8 mouse cellular contexts compared by ENCODE assay signal in genomic region chr1:136344281-136344680, GRCm38 (mm10). TPM values are rescaled to one million over a fixed set of nuclear protein-coding genes. Genes with fewer than 3 reads are reported as not detected.
DNase-seq lines count a peak whose midpoint lies in the region; ATAC-seq and TF ChIP-seq lines count a peak whose summit lies in the region.

No protein-coding gene starts in this region.

- no peak for TF ChIP-seq CTCF in gastrocnemius, adult 2 months (IDR thresholded peaks at IDR 0.05)
- TF ChIP-seq CTCF in G1E (IDR thresholded peaks at IDR 0.05; ENCODE audit: low read depth, low read length): no peak
- TF ChIP-seq CTCF in heart, postnatal 0 days (IDR thresholded peaks at IDR 0.05; ENCODE audit: low read depth): no peak

- DNase-seq in gastrocnemius, adult 2 months: no peak
- DNase-seq in gastrocnemius, postnatal 36 days: no peak
- peak; percentile 25 for DNase-seq in G1E (ENCODE audit: low spot score)
- no peak for DNase-seq in heart, postnatal 0 days (ENCODE audit: low spot score)
- peak; percentile 15 for DNase-seq in lung, postnatal 10 days
- DNase-seq in ovary, postnatal 10 days (ENCODE audit: low spot score): no peak
- DNase-seq in layer of hippocampus, postnatal 36 days: no peak

- H3K27ac ChIP-seq in gastrocnemius, adult 2 months: peak overlapping the region; percentile 98; the same call in 1 of the 2 replicates
- no peak overlapping the region for H3K27ac ChIP-seq in heart, postnatal 0 days (ENCODE audit: low read depth)

- WGBS in heart, postnatal 0 days: 7% methylated on average over 1 of the region's 1 CpGs

- intact Hi-C loops in gastrocnemius, adult 2 months (cut with DNase I): loop anchor here (2.0 to 5.0 kb wide), 2 partner anchors 37 to 71 kb away; partner anchors contain the start of gene Ddx59
- intact Hi-C loops in gastrocnemius, postnatal 36 days (cut with DNase I): no loop called here

- peak overlapping the region; percentile 97 for H3K9ac ChIP-seq in heart, postnatal 0 days (replicated peaks; ENCODE audit: low read depth, low read length)

- TF ChIP-seq EP300 in heart, postnatal 0 days (IDR thresholded peaks at IDR 0.05; ENCODE audit: low read depth): no peak

- peaks cover 46% of the 10 kb centered on the region for H3K4me1 ChIP-seq in G1E (ENCODE audit: insufficient read depth, low read depth, low read length)
- H3K4me1 ChIP-seq in heart, postnatal 0 days (ENCODE audit: control insufficient read depth, insufficient read depth): peaks cover 11% of the 10 kb centered on the region

- peak overlapping the region; percentile 77 for H3K4me3 ChIP-seq in gastrocnemius, adult 2 months
- peak overlapping the region; percentile 79; the same call in 1 of the 2 replicates for H3K4me3 ChIP-seq in G1E (ENCODE audit: low read depth, low read length)
- H3K4me3 ChIP-seq in heart, postnatal 0 days (ENCODE audit: low read depth, low read length): peak overlapping the region; percentile 97

- H3K9me3 ChIP-seq in G1E (replicated peaks): no peaks in the 10 kb centered on the region
- H3K9me3 ChIP-seq in heart, postnatal 0 days (replicated peaks; ENCODE audit: control insufficient read depth, low read length): no peaks in the 10 kb centered on the region

- no peak for ATAC-seq in G1E (ENCODE audit: extremely low read depth, insufficient number of reproducible peaks, low FRiP score, poor library complexity, severe bottlenecking)
- no peak for ATAC-seq in heart, postnatal 0 days (ENCODE audit: insufficient read depth, low read depth)
- no peak for ATAC-seq in megakaryocyte-erythroid progenitor cell, adult 5-6 weeks (replicated peaks; ENCODE audit: low FRiP score, low TSS enrichment, poor library complexity, severe bottlenecking)

- H3K36me3 ChIP-seq in G1E (replicated peaks): peaks cover 28% of the 10 kb centered on the region
- no peaks in the 10 kb centered on the region for H3K36me3 ChIP-seq in heart, postnatal 0 days (replicated peaks; ENCODE audit: control insufficient read depth, insufficient read depth, low read length)

- peak overlapping the region; percentile 95 for H3K4me2 ChIP-seq in heart, postnatal 0 days (ENCODE audit: low read depth, low read length)

- no peaks in the 10 kb centered on the region for H3K27me3 ChIP-seq in G1E (ENCODE audit: insufficient read depth, low read length)
- no peaks in the 10 kb centered on the region for H3K27me3 ChIP-seq in heart, postnatal 0 days (ENCODE audit: control insufficient read depth, insufficient read depth, low read length)

RNA-seq across cellular contexts. Expression of gene Camsap2, which starts 1.6 kb away (rescaled TPM):
- 10 to 100 TPM in 1 of 2 experiments, 1 to 10 TPM in 1; 8.3 to 12.4 TPM for total RNA-seq in gastrocnemius, adult 2 months (2021)
- 10 to 100 TPM in 1 of 2 experiments, 1 to 10 TPM in 1; 9.1 to 10.6 TPM for total RNA-seq in gastrocnemius, postnatal 36 days (2021)
- total RNA-seq in G1E (2014; fragmentation: Nextera tagmentation) (44.8 and 46.9 TPM in 2 replicates), G1E (2017) (35.9 and 40.5 TPM in 2 replicates)
- 8.8 and 10.1 TPM in 2 replicates for polyA plus RNA-seq in G1E (2012)
- 16.4 and 17.4 TPM in 2 replicates for total RNA-seq in heart, postnatal 0 days (2014; rRNA removed; ENCODE audit: low replicate concordance)
- polyA plus RNA-seq in heart, postnatal 0 days (2015; fragmentation: Nextera tagmentation; extraction: Ambion mirVana): 3.7 and 4.5 TPM in 2 replicates
- 39.3 and 45.6 TPM in 2 replicates for total RNA-seq in megakaryocyte-erythroid progenitor cell, adult 5-6 weeks (2014; fragmentation: Nextera tagmentation)
- 56.3 and 64.4 TPM in 2 replicates for total RNA-seq in megakaryocyte-erythroid progenitor cell, adult 5-6 weeks (2017)
- 100 to 1,000 TPM; 136 to 142 TPM for total RNA-seq in layer of hippocampus, postnatal 36 days (2021)

Comparison
In these comparisons a context has a peak if more than half of its experiments do, and no peak if none do; other contexts are left out.
1. DNase-seq: peak in G1E (single experiment) and lung, postnatal 10 days (single experiment); none in gastrocnemius, adult 2 months (single experiment), gastrocnemius, postnatal 36 days (0 of 2), heart, postnatal 0 days (single experiment), ovary, postnatal 10 days (single experiment) and layer of hippocampus, postnatal 36 days (0 of 2).
2. Peak in every context shown above with its lines, with median percentiles within 50 percentile points of each other: H3K4me3 ChIP-seq.